Mouse (Mus musculus): Measurements from ENCODE around the gene Six3. TPM values are rescaled to one million over a fixed set of nuclear protein-coding genes. Genes with fewer than 3 reads are reported as not detected.

Six3 gene
- polyA plus RNA-seq, 1 experiment = not detected

GRCm38 (mm10) chr17:85660016-85660415, 46.6 kb downstream of the Six3 start:
- Histone ChIP-seq H3K4me3 (ENCODE audit: control insufficient read depth, low read depth, low read length) (no peak overlapping the region), H3K27ac (ENCODE audit: control insufficient read depth, insufficient read depth, low read depth, low read length) (no peak overlapping the region), H3K4me1 (ENCODE audit: control insufficient read depth, insufficient read depth, low read length) (no peaks in the 10 kb centered on the region), H3K36me3 (ENCODE audit: control insufficient read depth, insufficient read depth, low read length) (no peaks in the 10 kb centered on the region), H3K27me3 (ENCODE audit: control insufficient read depth, insufficient read depth, low read length) (no peaks in the 10 kb centered on the region)
- TF ChIP-seq POLR2A (IDR thresholded peaks at IDR 0.05; ENCODE audit: control insufficient read depth, low read depth, low read length) = no peak
- no peak for TF ChIP-seq CTCF (IDR thresholded peaks at IDR 0.05; ENCODE audit: control insufficient read depth, insufficient read depth, insufficient replicate concordance, low read depth, low read length)

- no peaks in the 10 kb centered on the region for H3K27me3 ChIP-seq (ENCODE audit: control insufficient read depth, insufficient read depth, low read length)
These were observed 48.1 kb downstream of the Six3 start for GRCm38 (mm10) chr17:85661521-85661920.

GRCm38 (mm10) chr17:85664202-85664601, 50.8 kb downstream of the Six3 start:
- TF ChIP-seq POLR2A (IDR thresholded peaks at IDR 0.05; ENCODE audit: control insufficient read depth, low read depth, low read length) (no peak), CTCF (IDR thresholded peaks at IDR 0.05; ENCODE audit: control insufficient read depth, insufficient read depth, insufficient replicate concordance, low read depth, low read length) (no peak)
- Histone ChIP-seq H3K4me1 (ENCODE audit: control insufficient read depth, insufficient read depth, low read length) (no peaks in the 10 kb centered on the region), H3K27me3 (ENCODE audit: control insufficient read depth, insufficient read depth, low read length) (no peaks in the 10 kb centered on the region), H3K27ac (ENCODE audit: control insufficient read depth, insufficient read depth, low read depth, low read length) (no peak overlapping the region), H3K4me3 (ENCODE audit: control insufficient read depth, low read depth, low read length) (no peak overlapping the region), H3K36me3 (ENCODE audit: control insufficient read depth, insufficient read depth, low read length) (no peaks in the 10 kb centered on the region)

More at GRCm38 (mm10) chr17:85661521-85661920, 48.1 kb downstream of the Six3 start:
- H3K27ac ChIP-seq (ENCODE audit: control insufficient read depth, insufficient read depth, low read depth, low read length) = no peak overlapping the region
- H3K4me1 ChIP-seq (ENCODE audit: control insufficient read depth, insufficient read depth, low read length) = no peaks in the 10 kb centered on the region
- no peaks in the 10 kb centered on the region for H3K36me3 ChIP-seq (ENCODE audit: control insufficient read depth, insufficient read depth, low read length)
- no peak overlapping the region for H3K4me3 ChIP-seq (ENCODE audit: control insufficient read depth, low read depth, low read length)
- TF ChIP-seq CTCF (IDR thresholded peaks at IDR 0.05; ENCODE audit: control insufficient read depth, insufficient read depth, insufficient replicate concordance, low read depth, low read length) = no peak
- TF ChIP-seq POLR2A (IDR thresholded peaks at IDR 0.05; ENCODE audit: control insufficient read depth, low read depth, low read length) = no peak

GRCm38 (mm10) chr17:85664618-85665320, 51.4 kb downstream of the Six3 start:
- Histone ChIP-seq H3K4me3 (ENCODE audit: control insufficient read depth, low read depth, low read length) (no peak overlapping the region), H3K4me1 (ENCODE audit: control insufficient read depth, insufficient read depth, low read length) (no peaks in the 10 kb centered on the region), H3K27ac (ENCODE audit: control insufficient read depth, insufficient read depth, low read depth, low read length) (no peak overlapping the region), H3K27me3 (ENCODE audit: control insufficient read depth, insufficient read depth, low read length) (no peaks in the 10 kb centered on the region), H3K36me3 (ENCODE audit: control insufficient read depth, insufficient read depth, low read length) (no peaks in the 10 kb centered on the region)
- peak; percentile 56; the same call in 1 of the 2 replicates for TF ChIP-seq CTCF (IDR thresholded peaks at IDR 0.05; ENCODE audit: control insufficient read depth, insufficient read depth, insufficient replicate concordance, low read depth, low read length)
- TF ChIP-seq POLR2A (IDR thresholded peaks at IDR 0.05; ENCODE audit: control insufficient read depth, low read depth, low read length) = no peak

Other genes starting within 250 kb of the Six3 start
- 3.1 and 4.6 TPM in 2 replicates for gene Six2, start 74.7 kb downstream of the Six3 start, polyA plus RNA-seq (2012; rRNA removed)

Data from testis, adult 2 months (tissue).